Comparison of ENCODE assay signal across 10 mouse cellular contexts in the genomic region with DNA sequence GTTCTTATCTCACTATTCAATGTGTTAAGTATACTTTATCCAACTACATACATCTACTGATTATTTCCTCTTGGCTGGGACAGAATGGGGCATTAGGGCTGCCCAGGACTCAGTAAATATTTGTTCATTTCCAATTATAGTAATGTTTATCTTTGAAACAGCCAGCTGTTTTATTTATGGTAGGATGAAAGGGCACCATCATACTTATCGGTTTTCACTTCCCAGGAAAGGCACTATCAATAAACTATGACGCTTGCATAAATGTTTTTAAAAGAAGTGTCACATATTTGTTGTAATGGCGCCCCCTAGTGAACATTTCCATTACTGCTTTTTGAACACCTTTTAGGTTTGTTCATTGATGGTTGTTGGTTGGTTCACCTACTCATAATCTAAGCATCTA. TPM values are rescaled to one million over a fixed set of nuclear protein-coding genes. Genes with fewer than 3 reads are reported as not detected.
DNase-seq lines count a peak whose midpoint lies in the region; ATAC-seq and TF ChIP-seq lines count a peak whose summit lies in the region.
"Had no signal": no experiment of that assay in that cellular context is flagged by ENCODE, and none has a peak within 500 bp of the region (broad histone marks: within the 10 kb centered on the region; RNA-seq: fewer than 3 reads in every experiment).

No protein-coding gene starts in this region.

- no peak overlapping the region for H3K27ac ChIP-seq in intestine, embryonic 15.5 days

- H3K4me3 ChIP-seq in intestine, embryonic 15.5 days (replicated peaks) = no peak overlapping the region
- H3K4me3 ChIP-seq: megakaryocyte, embryonic 14.5 days had no signal

- H3K4me2 ChIP-seq in intestine, embryonic 15.5 days (replicated peaks) = peak overlapping the region; percentile 16; the same call in 1 of the 2 replicates

- H3K4me1 ChIP-seq in intestine, embryonic 15.5 days (replicated peaks) = no peaks in the 10 kb centered on the region

- CTCF ChIA-PET in Patski (lab: Charles Lee) = interaction anchor here (0.7 to 2.7 kb wide), 5 partner anchors 11 to 782 kb away, joined by 3 to 12 read pairs (median 4); no protein-coding TSS in a partner anchor

- POLR2A ChIA-PET in Patski (lab: Charles Lee) = no interaction called here

- peaks cover 24% of the 10 kb centered on the region for H3K27me3 ChIP-seq in Patski
- H3K27me3 ChIP-seq in intestine, embryonic 15.5 days (replicated peaks) = no peaks in the 10 kb centered on the region
- H3K27me3 ChIP-seq in splenic B cell, adult 2 months (ENCODE audit: control insufficient read depth, insufficient read depth, low read length, poor library complexity, severe bottlenecking) = no peaks in the 10 kb centered on the region

- peak; percentile 36 for DNase-seq in adrenal gland, postnatal 10 days
- no peak for DNase-seq in adrenal gland, adult 8-10 months
- peak; percentile 9 to 62 for DNase-seq in left cerebral cortex, adult 18-20 months (ENCODE audit: low spot score in 2 of 2)
- no peak for DNase-seq in left cerebral cortex, postnatal 36 days (ENCODE audit: low spot score in 2 of 2)
- DNase-seq in Patski (ENCODE audit: low read depth, low spot score) = no peak
- peak; percentile 51 for DNase-seq in splenic B cell, adult 2 months (ENCODE audit: low read depth, low spot score)

- H3K36me3 ChIP-seq in intestine, embryonic 15.5 days = no peaks in the 10 kb centered on the region
- H3K36me3 ChIP-seq in splenic B cell, adult 2 months (ENCODE audit: control insufficient read depth, insufficient read depth, low read length, poor library complexity, severe bottlenecking) = no peaks in the 10 kb centered on the region

- no peak overlapping the region for H3K9ac ChIP-seq in intestine, embryonic 15.5 days

- 2% methylated on average over 3 of the region's 3 CpGs for WGBS in intestine, embryonic 15.5 days

- no peak for ATAC-seq in Patski
- ATAC-seq in intestine, embryonic 15.5 days = peak; percentile 77
- ATAC-seq in erythroblast, adult 5-6 weeks (replicated peaks; ENCODE audit: low FRiP score, poor library complexity, severe bottlenecking) = no peak

- in situ Hi-C loops in Patski (cut with MboI; ENCODE audit: low pct_unique_long_range_greater_than_20kb) = loop anchor here (10.0 kb wide), 1 partner anchor 374 kb away; no protein-coding TSS in a partner anchor

- TF ChIP-seq CTCF in Patski (IDR thresholded peaks at IDR 0.05) = peak; percentile 64

- intact Hi-C loops in left cerebral cortex, postnatal 36 days (cut with DNase I) = no loop called here

- no peaks in the 10 kb centered on the region for H3K9me3 ChIP-seq in intestine, embryonic 15.5 days

RNA-seq across cellular contexts. Expression of gene Nkx6-1, which starts 35.8 kb away (rescaled TPM):
- total RNA-seq in adrenal gland, postnatal 10 days (2021) = under 1 TPM in 1 of 2 experiments, not detected in 1; 0.12 TPM
- under 1 TPM in 2 of 4 experiments, not detected in 2; 0.09 to 0.10 TPM for total RNA-seq in adrenal gland, adult 8-10 months (2022)
- under 1 TPM; 0.16 to 0.26 TPM for total RNA-seq in left cerebral cortex, adult 18-20 months (2021)
- under 1 TPM; 0.11 to 0.32 TPM for total RNA-seq in left cerebral cortex, postnatal 36 days (2021)
- polyA plus RNA-seq in Patski (2021) = not detected
- 1.5 and 1.9 TPM in 2 replicates for polyA plus RNA-seq in intestine, embryonic 15.5 days (2015; fragmentation: Nextera tagmentation; extraction: Ambion mirVana)
- not detected in 2 replicates for total RNA-seq in erythroblast, adult 5-6 weeks (2015; ENCODE audit: low replicate concordance)
- total RNA-seq in erythroblast, adult 5-6 weeks (2017; ENCODE audit: low replicate concordance) = not detected in 2 replicates
- polyA plus RNA-seq: C2C12 had no signal

Comparison
In these comparisons a context has a peak if more than half of its experiments do, and no peak if none do; other contexts are left out.
1. DNase-seq: peak in adrenal gland, postnatal 10 days (single experiment), left cerebral cortex, adult 18-20 months (2 of 2) and splenic B cell, adult 2 months (single experiment); none in adrenal gland, adult 8-10 months (single experiment), left cerebral cortex, postnatal 36 days (0 of 2) and Patski (single experiment).